Mouse (Mus musculus): ENCODE data around the gene Tefm.
"Not testable (repeated sequence)": the region's sequence is repeated elsewhere in the genome, so short reads cannot be mapped to it uniquely, and the experiment has no call there.

Gene Tefm

GRCm38 (mm10) chr11:80156841-80157240, 14.9 kb upstream of the Tefm start:
- no peak for DNase-seq (ENCODE audit: low read depth, low spot score)

DNA sequence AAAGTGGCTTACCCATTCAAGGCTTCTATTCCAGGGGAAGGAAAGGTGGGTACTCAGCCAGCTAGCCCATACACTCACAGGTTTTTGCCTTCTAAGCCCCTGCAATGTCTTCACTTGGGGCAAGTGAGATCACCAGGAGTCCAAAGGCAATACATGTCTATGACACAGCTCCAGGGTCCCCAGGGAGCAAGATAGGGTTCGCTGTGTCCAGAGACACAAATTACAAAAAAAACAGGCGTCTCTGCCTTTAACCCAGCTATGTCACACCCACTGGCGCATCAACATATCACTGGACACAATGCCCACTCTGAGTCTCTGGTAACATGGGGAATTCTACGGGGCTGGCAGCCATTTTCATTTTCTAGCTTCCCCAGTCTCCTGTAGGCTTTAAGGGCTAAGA, 14.0 kb upstream of the Tefm start:
- DNase-seq (ENCODE audit: low read depth, low spot score) = no peak

DNA sequence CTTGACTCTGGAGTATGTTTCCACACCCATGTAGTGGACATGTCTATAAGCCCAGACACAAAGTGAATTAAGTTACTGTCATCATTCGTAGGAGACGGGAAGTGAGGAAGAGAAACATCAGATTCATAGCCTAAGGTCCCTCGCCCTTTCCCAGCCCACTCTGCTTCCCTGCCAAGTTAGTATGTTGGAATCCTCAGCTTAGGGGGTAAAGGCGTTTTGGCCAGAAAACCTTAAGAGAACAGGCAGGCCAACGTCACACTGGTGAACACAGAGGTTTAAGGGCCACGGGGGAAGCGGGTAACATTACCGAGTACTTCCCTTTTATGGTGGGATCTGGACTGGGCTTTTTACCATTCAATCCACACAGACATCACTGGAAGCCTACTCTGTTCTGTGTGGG, 13.6 kb upstream of the Tefm start:
- DNase-seq (ENCODE audit: low read depth, low spot score) = no peak

- DNase-seq (ENCODE audit: low read depth, low spot score) = no peak
Measured at GRCm38 (mm10) chr11:80154501-80154900, 12.5 kb upstream of the Tefm start.

- no peak for DNase-seq (ENCODE audit: low read depth, low spot score)
Measured at GRCm38 (mm10) chr11:80153857-80154495, 12.0 kb upstream of the Tefm start, which contains the start of gene Adap2. TSS of gene Adap2 (plus strand) at chr11:80154105.

- no peak for DNase-seq (ENCODE audit: low read depth, low spot score)
Measured at GRCm38 (mm10) chr11:80152376-80152775, 10.4 kb upstream of the Tefm start.

DNA sequence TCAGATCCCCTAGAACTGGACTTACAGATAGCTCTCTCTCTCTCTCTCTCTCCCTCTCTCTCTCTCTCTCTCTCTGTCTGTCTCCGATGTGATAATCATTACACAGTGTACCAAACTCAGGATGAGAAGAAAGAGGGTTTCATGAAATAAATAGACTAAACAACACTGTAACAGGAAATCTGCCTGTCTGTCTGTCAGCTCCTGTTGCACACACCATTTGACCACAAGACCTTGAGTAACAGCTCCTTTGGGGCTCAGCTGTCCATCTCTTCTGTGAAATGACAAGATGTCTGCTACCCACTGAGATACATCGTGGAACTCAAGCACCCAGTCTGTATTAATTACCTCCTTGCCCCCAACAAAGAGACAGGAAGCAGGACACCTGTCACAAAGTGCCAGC, 9.6 kb upstream of the Tefm start:
- no peak for DNase-seq (ENCODE audit: low read depth, low spot score)

DNA sequence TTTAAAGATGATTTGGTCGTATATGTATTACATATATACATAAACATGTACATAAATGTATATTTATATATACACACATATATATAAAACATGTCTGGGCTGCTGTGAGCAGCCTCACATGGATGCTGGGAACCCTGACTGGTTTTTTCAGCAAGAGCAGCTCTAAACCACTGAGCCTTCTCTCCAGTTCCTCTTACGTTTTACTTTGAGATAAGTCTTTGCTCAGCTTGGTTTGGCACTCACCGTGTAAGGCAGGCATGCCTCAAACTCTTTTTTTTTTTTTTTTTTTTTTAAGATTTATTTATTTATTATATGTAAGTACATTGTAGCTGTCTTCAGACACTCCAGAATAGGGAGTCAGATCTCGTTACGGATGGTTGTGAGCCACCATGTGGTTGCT, 8.6 kb upstream of the Tefm start:
- DNase-seq (ENCODE audit: low read depth, low spot score) = no peak

GRCm38 (mm10) chr11:80149412-80150023, 7.5 kb upstream of the Tefm start:
- DNase-seq (ENCODE audit: low read depth, low spot score) = no peak

- DNase-seq (ENCODE audit: low read depth, low spot score) = not testable (repeated sequence)
Measured at GRCm38 (mm10) chr11:80148974-80149373, 7.0 kb upstream of the Tefm start.

DNA sequence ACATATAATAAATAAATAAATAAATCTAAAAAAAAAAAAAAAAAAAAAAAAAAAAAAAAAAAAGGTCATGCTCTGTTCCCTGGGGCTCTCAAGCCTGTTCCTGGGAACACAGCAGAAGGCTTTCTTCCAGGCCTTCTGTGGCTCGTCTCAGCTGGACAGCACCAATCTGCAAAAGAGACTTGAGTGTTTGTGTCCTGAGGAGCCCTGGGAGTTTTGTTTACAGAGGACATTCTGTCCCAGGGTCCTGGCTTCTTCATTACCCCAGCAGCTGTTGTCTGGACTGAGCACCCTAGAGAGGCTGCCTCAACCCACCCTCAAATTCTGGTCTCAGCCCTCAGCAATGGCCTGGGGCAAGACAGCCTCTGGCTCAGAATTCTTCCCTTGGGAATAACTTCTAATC, 6.3 kb upstream of the Tefm start:
- DNase-seq (ENCODE audit: low read depth, low spot score) = no peak

DNA sequence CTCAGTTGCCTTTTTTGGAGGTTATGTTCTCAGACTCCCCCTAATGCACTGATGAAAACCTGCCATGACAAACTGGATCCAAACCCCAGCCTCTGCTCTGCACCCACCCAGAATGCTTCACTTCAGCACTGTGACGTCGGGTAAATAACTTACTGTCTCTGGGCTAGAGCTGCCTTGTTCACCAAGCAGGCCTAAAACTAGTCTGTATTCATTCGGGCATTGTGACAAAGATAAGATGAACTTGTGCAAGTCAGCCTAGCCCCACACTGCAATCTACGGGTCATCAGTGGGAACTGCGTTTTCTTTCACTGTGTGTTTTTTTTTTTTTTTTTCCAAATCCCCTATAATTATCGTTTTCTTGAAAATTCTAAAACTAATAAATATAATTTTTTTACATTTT, 5.8 kb upstream of the Tefm start:
- no peak for DNase-seq (ENCODE audit: low read depth, low spot score)

DNA sequence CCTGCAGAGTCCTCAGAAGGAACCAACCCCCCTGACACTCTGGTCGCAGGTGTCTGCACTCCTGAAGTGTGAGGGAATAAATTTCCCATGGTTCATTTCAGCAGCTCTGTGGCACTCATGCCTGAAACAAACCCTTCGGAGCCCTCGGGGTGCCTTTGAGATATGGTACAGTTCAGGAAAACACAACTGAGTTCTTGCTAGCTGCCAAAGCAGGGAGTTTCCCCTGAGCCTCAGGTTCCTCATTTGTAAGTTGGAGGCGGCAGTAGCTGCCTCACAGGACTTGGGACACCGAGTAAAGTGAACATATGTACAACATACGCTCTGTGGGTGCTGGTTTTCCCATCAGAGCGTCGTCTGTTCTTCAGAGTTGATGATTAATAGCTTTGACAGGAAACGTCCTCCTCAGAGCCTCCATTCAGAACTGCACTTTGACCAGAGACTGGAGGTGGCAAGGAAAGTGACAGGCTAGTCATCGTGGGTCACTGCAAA, 3.9 kb upstream of the Tefm start:
- DNase-seq (ENCODE audit: low read depth, low spot score) = no peak

DNA sequence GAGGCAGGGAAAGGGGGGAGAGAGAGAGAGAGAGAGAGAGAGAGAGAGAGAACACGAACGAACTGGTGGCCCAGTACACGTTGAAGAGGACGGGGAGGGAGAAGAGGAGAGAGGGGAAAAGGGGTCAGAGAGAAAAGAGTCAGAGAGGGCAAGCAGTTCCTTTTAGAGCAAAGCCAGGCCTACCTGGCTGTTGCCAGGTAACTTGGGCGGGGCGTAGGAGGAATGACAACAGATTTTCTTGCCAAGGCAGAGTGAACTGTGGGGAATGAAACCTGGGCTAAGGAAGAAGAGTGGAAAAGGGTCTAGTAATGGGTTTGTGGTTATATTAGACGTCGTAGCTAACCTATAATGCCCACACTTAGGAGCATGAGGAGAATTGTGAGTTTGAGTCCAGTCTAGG, 897 bp upstream of the Tefm start:
- no peak for DNase-seq (ENCODE audit: low read depth, low spot score)

GRCm38 (mm10) chr11:80137773-80138172, 4.2 kb downstream of the Tefm start:
- no peak for DNase-seq (ENCODE audit: low read depth, low spot score)

GRCm38 (mm10) chr11:80136786-80137185, 5.2 kb downstream of the Tefm start:
- no peak for DNase-seq (ENCODE audit: low read depth, low spot score)

DNA sequence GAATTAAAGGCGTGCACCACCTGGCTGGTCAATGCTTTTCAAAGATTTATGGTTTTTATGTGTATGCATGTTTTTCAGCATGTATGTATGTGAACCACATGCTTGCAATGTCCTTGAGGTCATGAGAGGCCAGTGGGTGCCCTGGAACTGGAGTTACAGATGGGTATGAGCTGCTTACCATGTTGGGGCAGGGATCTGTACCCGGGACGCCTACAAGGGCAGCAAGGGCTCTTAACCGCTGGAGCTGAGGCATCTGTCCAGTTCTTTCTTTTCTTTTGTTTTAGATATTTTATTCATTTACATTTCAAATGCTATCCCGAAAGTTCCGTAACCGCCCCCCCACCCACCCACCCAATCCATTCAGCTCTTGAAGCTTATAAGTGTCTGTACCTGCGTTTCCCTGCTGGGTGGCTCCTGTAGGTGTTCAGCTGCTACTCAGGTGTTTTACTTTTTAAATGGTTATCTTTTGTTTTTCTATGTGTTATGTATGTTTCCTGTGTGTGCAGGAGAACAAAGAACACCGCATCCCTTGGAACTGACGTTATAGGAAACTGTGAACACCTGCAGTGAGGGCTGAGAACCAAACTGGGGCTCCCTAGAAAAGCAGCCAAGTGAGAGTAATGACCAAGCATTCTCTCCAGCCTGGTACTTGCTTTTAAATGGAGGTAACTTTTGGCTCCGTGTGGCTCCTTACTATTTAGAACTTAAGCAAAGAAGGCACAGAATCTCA, 5.9 kb downstream of the Tefm start:
- DNase-seq (ENCODE audit: low read depth, low spot score) = no peak

DNA sequence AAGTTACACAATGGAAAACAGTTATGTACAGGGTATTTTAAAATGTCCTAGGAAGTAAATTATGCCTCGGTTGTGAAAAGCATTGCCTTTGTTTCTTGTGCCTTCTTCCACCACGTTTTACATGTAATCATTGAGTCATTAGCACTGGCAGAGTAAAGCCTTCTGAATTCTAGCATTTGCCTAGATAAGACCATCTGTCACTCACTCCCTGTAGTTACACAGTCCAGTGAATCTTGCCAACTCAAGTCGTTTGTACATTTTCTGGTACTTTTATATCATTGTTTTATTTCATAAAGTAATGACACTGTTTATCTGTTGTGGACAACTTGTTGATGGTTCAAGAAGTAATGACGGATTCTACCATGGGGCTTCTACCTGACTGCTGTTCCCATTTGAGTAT, 7.2 kb downstream of the Tefm start:
- DNase-seq (ENCODE audit: low read depth, low spot score) = no peak

DNA sequence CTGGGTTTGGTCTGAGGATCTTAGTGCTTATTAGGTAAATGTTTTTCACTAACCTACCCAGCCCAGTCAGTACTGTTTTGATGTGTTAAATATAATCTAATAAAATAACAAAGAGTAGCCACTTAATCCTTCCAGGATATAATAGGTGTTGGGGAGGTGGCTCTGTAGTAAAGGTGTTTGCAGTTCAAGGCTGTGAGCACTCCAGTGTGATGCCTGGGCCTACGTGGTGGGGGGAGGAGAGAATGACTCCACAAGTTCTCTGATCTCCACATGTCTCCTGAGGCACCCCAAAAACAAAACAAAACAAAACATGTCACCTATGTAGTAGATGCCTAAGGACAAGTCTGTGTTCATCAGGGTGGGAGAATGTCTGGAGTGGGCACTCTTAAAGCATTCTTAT, 9.9 kb downstream of the Tefm start:
- no peak for DNase-seq (ENCODE audit: low read depth, low spot score)

DNA sequence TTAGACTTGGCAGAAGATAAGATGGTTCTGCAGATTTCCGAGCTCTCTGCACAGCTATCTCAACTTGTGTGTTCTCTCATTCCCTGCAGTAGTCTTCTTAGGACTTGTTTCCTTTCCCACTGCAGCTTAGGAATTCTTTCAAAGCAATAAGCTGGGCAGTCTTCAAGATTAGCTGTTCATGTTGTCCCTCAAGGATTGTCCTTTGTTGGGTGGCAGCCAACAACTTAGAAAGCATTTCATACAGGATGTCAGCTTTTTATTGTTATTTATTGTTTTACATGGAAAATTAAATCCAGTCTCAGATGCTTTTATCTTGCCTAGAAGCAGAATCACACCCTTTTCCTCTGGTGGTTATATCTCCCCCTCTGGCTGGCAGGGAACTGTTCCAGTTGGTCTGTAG, 25.6 kb downstream of the Tefm start:
- DNase-seq (ENCODE audit: low read depth, low spot score) = no peak

- DNase-seq (ENCODE audit: low read depth, low spot score) = no peak
Measured at GRCm38 (mm10) chr11:80104407-80104806, 37.6 kb downstream of the Tefm start.

DNA sequence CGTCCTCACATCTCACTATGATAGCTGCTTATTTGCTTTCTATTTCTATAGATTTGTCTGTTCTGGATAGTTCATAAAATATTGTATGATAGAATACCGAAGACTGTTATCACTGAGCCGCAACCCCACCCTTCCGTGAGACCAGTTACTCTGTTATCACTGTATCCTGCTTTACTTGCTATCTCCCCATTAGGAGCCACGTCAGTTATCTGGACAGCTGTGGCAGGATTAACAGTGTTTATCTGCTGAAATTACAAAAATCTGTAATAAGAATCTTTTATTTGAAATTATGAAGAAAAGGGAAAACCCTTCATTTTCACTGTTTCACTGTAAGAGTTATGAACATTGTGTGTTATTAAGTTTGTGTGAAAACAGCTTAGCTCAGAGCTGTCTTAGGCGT, 40.7 kb downstream of the Tefm start:
- no peak for DNase-seq (ENCODE audit: low read depth, low spot score)

Measured in brain, embryonic 18.5 days (tissue).